Mouse (Mus musculus) forebrain, embryonic 11.5 days (tissue): ENCODE measurements around the gene Wnt9a. TPM values are rescaled to one million over a fixed set of nuclear protein-coding genes. Genes with fewer than 3 reads are reported as not detected.
"Not testable (repeated sequence)": the region's sequence is repeated elsewhere in the genome, so short reads cannot be mapped to it uniquely, and the experiment has no call there.

Experiments
- ATAC-seq: fragments of 200-750 bp; cut with Nextera tagmentation; replicated peaks from 2 replicates; pipeline ENCODE4 v1.8.0; 2017; ENCODE audit warnings: moderate TSS enrichment; ENCODE audit not compliant: low FRiP score
- DNase-seq: peaks from one replicate; pipeline ENCODE4 v3.0.0-alpha.2; 2017; ENCODE audit warnings: low spot score
- H3K27ac ChIP-seq: fragments of 300-500 bp; sonication (generic); 2 replicates; pipeline ENCODE4 v1.5.1; 2014; ENCODE audit warnings: low read depth, low read length
- H3K27me3 ChIP-seq: fragments of 300-500 bp; sonication (generic); 2 replicates; pipeline ENCODE4 v1.6.1; 2014; ENCODE audit warnings: mild to moderate bottlenecking, low read length, mixed read lengths; ENCODE audit not compliant: control insufficient read depth, insufficient read depth
- H3K36me3 ChIP-seq: fragments of 300-500 bp; sonication (generic); 2 replicates; pipeline ENCODE4 v1.6.1; 2014; ENCODE audit warnings: mild to moderate bottlenecking, low read length, moderate library complexity, mixed read lengths; ENCODE audit not compliant: control insufficient read depth, insufficient read depth
- H3K4me1 ChIP-seq: fragments of 300-500 bp; sonication (generic); replicated peaks from 2 replicates; pipeline ENCODE4 v1.6.1; 2014; ENCODE audit warnings: low read length, mixed read lengths; ENCODE audit not compliant: control insufficient read depth, insufficient read depth
- H3K4me2 ChIP-seq: fragments of 300-500 bp; sonication (generic); 2 replicates; pipeline ENCODE4 v1.6.1; 2014; ENCODE audit warnings: low read depth, mild to moderate bottlenecking, low read length, moderate library complexity, mixed read lengths; ENCODE audit not compliant: severe bottlenecking
- H3K4me3 ChIP-seq: fragments of 300-500 bp; sonication (generic); 2 replicates; pipeline ENCODE4 v1.5.1; 2014; ENCODE audit warnings: low read depth, low read length
- H3K9ac ChIP-seq: fragments of 300-500 bp; sonication (generic); 2 replicates; pipeline ENCODE4 v1.6.1; 2014; ENCODE audit warnings: low read length
- H3K9me3 ChIP-seq: fragments of 300-500 bp; sonication (generic); 2 replicates; pipeline ENCODE4 v1.6.1; 2016; ENCODE audit warnings: low read length, mixed read lengths; ENCODE audit not compliant: control insufficient read depth
- WGBS: fragments of 180-500 bp; shearing (Covaris S2); extraction: QIAGEN DNeasy Blood & Tissue Kit; methylation state at CpG from one replicate; pipeline ENCODE4 v1.1.7; 2014; 5-methylcytosine and 5-hydroxymethylcytosine counted together
- polyA plus RNA-seq: library from polyadenylated mRNA; unstranded; fragments of >200 nt; fragmentation: Nextera tagmentation; extraction: Ambion mirVana; gene quantifications from 2 replicates; pipeline ENCODE4 v1.2.1, GENCODE M21; 2014

Wnt9a gene
- polyA plus RNA-seq, 1 experiment from 2014 or later, result 4.3 TPM

GRCm38 (mm10) chr11:59293616-59294015, 13.1 kb upstream of the Wnt9a start:
- H3K9me3 ChIP-seq, result no peaks in the 10 kb centered on the region
- WGBS, result 23% methylated on average over 7 of the region's 7 CpGs
- no peak overlapping the region for H3K4me2 ChIP-seq
- no peak overlapping the region for H3K4me3 ChIP-seq
- ATAC-seq (no peak), DNase-seq (peak; percentile 75)
- H3K9ac ChIP-seq, result no peak overlapping the region
- peaks cover 49% of the 10 kb centered on the region for H3K27me3 ChIP-seq
- no peaks in the 10 kb centered on the region for H3K36me3 ChIP-seq
- no peak overlapping the region for H3K27ac ChIP-seq
- peaks cover 4% of the 10 kb centered on the region; the same call in 1 of the 2 replicates for H3K4me1 ChIP-seq

- H3K9ac ChIP-seq, result no peak overlapping the region
- 26% methylated on average over 7 of the region's 7 CpGs for WGBS
- ATAC-seq (no peak), DNase-seq (no peak)
- peaks cover 11% of the 10 kb centered on the region for H3K27me3 ChIP-seq
- no peaks in the 10 kb centered on the region for H3K4me1 ChIP-seq
- no peaks in the 10 kb centered on the region for H3K36me3 ChIP-seq
- no peak overlapping the region for H3K4me3 ChIP-seq
- H3K27ac ChIP-seq, result no peak overlapping the region
- H3K9me3 ChIP-seq, result no peaks in the 10 kb centered on the region
- no peak overlapping the region for H3K4me2 ChIP-seq
Observed at GRCm38 (mm10) chr11:59297941-59298340, 8.8 kb upstream of the Wnt9a start.

GRCm38 (mm10) chr11:59300185-59300584, 6.5 kb upstream of the Wnt9a start:
- ATAC-seq (no peak), DNase-seq (no peak)
- WGBS, result 25% methylated on average over 3 of the region's 3 CpGs
- Histone ChIP-seq H3K4me3 (no peak overlapping the region), H3K36me3 (no peaks in the 10 kb centered on the region), H3K27ac (no peak overlapping the region), H3K4me1 (no peaks in the 10 kb centered on the region), H3K9me3 (no peaks in the 10 kb centered on the region), H3K4me2 (no peak overlapping the region), H3K9ac (no peak overlapping the region), H3K27me3 (peaks cover 22% of the 10 kb centered on the region)

- H3K27ac ChIP-seq, ATAC-seq, H3K4me3 ChIP-seq, H3K9ac ChIP-seq, H3K36me3 ChIP-seq, H3K9me3 ChIP-seq, H3K4me1 ChIP-seq, DNase-seq, H3K4me2 ChIP-seq: not testable (repeated sequence)
- H3K27me3 ChIP-seq, result peaks cover 31% of the 10 kb centered on the region
- WGBS, result 75% methylated on average over 2 of the region's 2 CpGs
Observed at GRCm38 (mm10) chr11:59301053-59301452, 5.7 kb upstream of the Wnt9a start.

GRCm38 (mm10) chr11:59302700-59303569, 3.8 kb upstream of the Wnt9a start:
- 31% methylated on average over 5 of the region's 10 CpGs for WGBS

GRCm38 (mm10) chr11:59305008-59305820, 1.5 kb upstream of the Wnt9a start:
- Histone ChIP-seq H3K27ac (no peak overlapping the region), H3K36me3 (no peaks in the 10 kb centered on the region), H3K9me3 (no peaks in the 10 kb centered on the region), H3K27me3 (peaks cover 46% of the 10 kb centered on the region), H3K4me3 (no peak overlapping the region), H3K4me1 (peaks cover 26% of the 10 kb centered on the region), H3K4me2 (no peak overlapping the region), H3K9ac (no peak overlapping the region)
- DNase-seq (peak; percentile 51), ATAC-seq (no peak)
- WGBS, result 48% methylated on average over 22 of the region's 22 CpGs

More at GRCm38 (mm10) chr11:59302700-59303569, 3.8 kb upstream of the Wnt9a start:
- no peak overlapping the region for H3K4me2 ChIP-seq
- no peak overlapping the region for H3K4me3 ChIP-seq
- peaks cover 46% of the 10 kb centered on the region for H3K27me3 ChIP-seq
- no peaks in the 10 kb centered on the region for H3K36me3 ChIP-seq
- no peak overlapping the region for H3K9ac ChIP-seq
- H3K27ac ChIP-seq, result no peak overlapping the region
- H3K9me3 ChIP-seq, result no peaks in the 10 kb centered on the region
- peak; percentile 91 for DNase-seq
- ATAC-seq, result peak; percentile 55; the same call in 1 of the 2 replicates
- peaks cover 12% of the 10 kb centered on the region for H3K4me1 ChIP-seq

GRCm38 (mm10) chr11:59305821-59306215, 910 bp upstream of the Wnt9a start:
- Histone ChIP-seq H3K36me3 (no peaks in the 10 kb centered on the region), H3K27me3 (peaks cover 46% of the 10 kb centered on the region), H3K9me3 (no peaks in the 10 kb centered on the region), H3K9ac (no peak overlapping the region), H3K27ac (no peak overlapping the region), H3K4me1 (peaks cover 26% of the 10 kb centered on the region), H3K4me2 (peak overlapping the region; percentile 78; the same call in 1 of the 2 replicates), H3K4me3 (no peak overlapping the region)
- DNase-seq (peak; percentile 66), ATAC-seq (no peak)
- 8% methylated on average over 10 of the region's 10 CpGs for WGBS

GRCm38 (mm10) chr11:59307422-59308163, 865 bp downstream of the Wnt9a start:
- H3K4me1 ChIP-seq, result peaks cover 30% of the 10 kb centered on the region
- DNase-seq, result peak; percentile 87
- 1% methylated on average over 45 of the region's 45 CpGs for WGBS
- peaks cover 48% of the 10 kb centered on the region for H3K27me3 ChIP-seq
- peak overlapping the region; percentile 20 for H3K9ac ChIP-seq
- no peaks in the 10 kb centered on the region for H3K36me3 ChIP-seq
- peak overlapping the region; percentile 55 for H3K4me3 ChIP-seq
- peak; percentile 18; the same call in 1 of the 2 replicates for ATAC-seq
- H3K4me2 ChIP-seq, result peak overlapping the region; percentile 78
- no peaks in the 10 kb centered on the region for H3K9me3 ChIP-seq
- H3K27ac ChIP-seq, result no peak overlapping the region
